Mouse (Mus musculus): Measurements from ENCODE around the gene BC030867. TPM values are rescaled to one million over a fixed set of nuclear protein-coding genes. Genes with fewer than 3 reads are reported as not detected.

Gene BC030867
- total RNA-seq (2021): under 1 TPM; 0.11 to 0.47 TPM
- long read RNA-seq, experiment 1, partial matches to known transcripts: 0 of 1 reads
- long read RNA-seq, experiment 1, other reads (novel, unspliced or antisense): 0 of 1 reads
- long read RNA-seq, experiment 2: 0 reads

- DNase-seq: peak; percentile 90
- intact Hi-C loops (cut with DNase I; ENCODE audit: low total_unique reads): no loop called here
These were observed at the start of gene BC030867 for GRCm38 (mm10) chr11:102248630-102249230. Gene BC030867, plus strand, starts transcription at chr11:102248882.

GRCm38 (mm10) chr11:102199856-102200255, 48.8 kb upstream of the BC030867 start:
- no peak for DNase-seq
- intact Hi-C loops (cut with DNase I; ENCODE audit: low total_unique reads): loop anchor here (10.0 kb wide), 1 partner anchor 65 kb away; the partner anchor contains the start of gene Asb16

GRCm38 (mm10) chr11:102201408-102201821, 47.3 kb upstream of the BC030867 start:
- DNase-seq: no peak
- intact Hi-C loops (cut with DNase I; ENCODE audit: low total_unique reads): loop anchor here (10.0 kb wide), 1 partner anchor 63 kb away; the partner anchor contains the start of gene Asb16

- DNase-seq: no peak
- intact Hi-C loops (cut with DNase I; ENCODE audit: low total_unique reads): loop anchor here (10.0 kb wide), 1 partner anchor 58 kb away; the partner anchor contains the start of gene Asb16
These were observed 42.2 kb upstream of the BC030867 start for GRCm38 (mm10) chr11:102206481-102206880.

- intact Hi-C loops (cut with DNase I; ENCODE audit: low total_unique reads): loop anchor here (10.0 kb wide), 1 partner anchor 57 kb away; the partner anchor contains the start of gene Asb16
- DNase-seq: no peak
These were observed 40.6 kb upstream of the BC030867 start for GRCm38 (mm10) chr11:102207825-102208777.

- DNase-seq: no peak
- intact Hi-C loops (cut with DNase I; ENCODE audit: low total_unique reads): loop anchor here (10.0 kb wide), 1 partner anchor 56 kb away; the partner anchor contains the start of gene Asb16
These were observed 39.8 kb upstream of the BC030867 start for GRCm38 (mm10) chr11:102208846-102209245.

- intact Hi-C loops (cut with DNase I; ENCODE audit: low total_unique reads): loop anchor here (10.0 kb wide), 1 partner anchor 55 kb away; the partner anchor contains the start of gene Asb16
- DNase-seq: no peak
These were observed 38.9 kb upstream of the BC030867 start for GRCm38 (mm10) chr11:102209742-102210141.

GRCm38 (mm10) chr11:102210185-102210584, 38.5 kb upstream of the BC030867 start:
- intact Hi-C loops (cut with DNase I; ENCODE audit: low total_unique reads): no loop called here
- no peak for DNase-seq

GRCm38 (mm10) chr11:102211011-102211410, 37.7 kb upstream of the BC030867 start:
- no peak for DNase-seq
- intact Hi-C loops (cut with DNase I; ENCODE audit: low total_unique reads): no loop called here

- intact Hi-C loops (cut with DNase I; ENCODE audit: low total_unique reads): no loop called here
These were observed 36.7 kb upstream of the BC030867 start for GRCm38 (mm10) chr11:102211936-102212341.

GRCm38 (mm10) chr11:102214430-102215156, 34.1 kb upstream of the BC030867 start:
- intact Hi-C loops (cut with DNase I; ENCODE audit: low total_unique reads): no loop called here
- no peak for DNase-seq

More at GRCm38 (mm10) chr11:102211936-102212341, 36.7 kb upstream of the BC030867 start:
- DNase-seq: peak; percentile 72

GRCm38 (mm10) chr11:102215511-102215910, 33.2 kb upstream of the BC030867 start:
- DNase-seq: no peak

GRCm38 (mm10) chr11:102216056-102216885, 32.4 kb upstream of the BC030867 start:
- DNase-seq: peak; percentile 65
- intact Hi-C loops (cut with DNase I; ENCODE audit: low total_unique reads): no loop called here

More at GRCm38 (mm10) chr11:102215511-102215910, 33.2 kb upstream of the BC030867 start:
- intact Hi-C loops (cut with DNase I; ENCODE audit: low total_unique reads): no loop called here

GRCm38 (mm10) chr11:102216886-102217240, 31.8 kb upstream of the BC030867 start:
- intact Hi-C loops (cut with DNase I; ENCODE audit: low total_unique reads): no loop called here
- no peak for DNase-seq

GRCm38 (mm10) chr11:102217396-102217795, 31.3 kb upstream of the BC030867 start:
- intact Hi-C loops (cut with DNase I; ENCODE audit: low total_unique reads): no loop called here
- no peak for DNase-seq

- no peak for DNase-seq
- intact Hi-C loops (cut with DNase I; ENCODE audit: low total_unique reads): no loop called here
These were observed 30.7 kb upstream of the BC030867 start for GRCm38 (mm10) chr11:102217876-102218430.

GRCm38 (mm10) chr11:102218783-102219182, 29.9 kb upstream of the BC030867 start:
- peak; percentile 97 for DNase-seq
- intact Hi-C loops (cut with DNase I; ENCODE audit: low total_unique reads): no loop called here
